Mouse (Mus musculus): Measurements from ENCODE around the gene Btbd3.
A peak's percentile ranks its signal among the peaks of the same experiment; 100 is the strongest.

The Btbd3 gene

GRCm38 (mm10) chr2:138256411-138256810 is at the start of gene Btbd3:
Btbd3 (plus strand) TSS chr2:138256565.
- peak; percentile 68 for DNase-seq

GRCm38 (mm10) chr2:138215561-138215960 is 40.8 kb upstream of the Btbd3 start:
- no peak for DNase-seq

DNA sequence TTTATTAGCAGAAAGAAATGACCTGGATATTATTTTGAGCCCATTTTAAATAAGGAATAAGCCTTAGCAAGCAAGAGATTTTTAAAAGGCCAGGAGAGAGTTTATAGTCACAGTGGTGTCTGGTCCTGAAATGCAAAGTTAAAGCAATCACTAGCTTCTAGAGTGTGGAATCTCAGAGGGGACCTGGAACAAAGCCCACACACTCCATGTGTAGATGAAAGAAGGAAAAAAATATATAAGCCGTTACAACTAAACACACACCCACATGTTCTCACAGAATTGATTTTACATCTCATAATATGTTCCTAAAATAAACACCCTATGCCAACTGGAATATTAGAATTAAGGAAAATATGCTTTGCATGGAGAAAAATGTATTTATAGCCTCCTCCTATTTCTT is 36.1 kb upstream of the Btbd3 start:
- no peak for DNase-seq

GRCm38 (mm10) chr2:138232247-138232646 is 24.1 kb upstream of the Btbd3 start:
- DNase-seq: no peak

DNA sequence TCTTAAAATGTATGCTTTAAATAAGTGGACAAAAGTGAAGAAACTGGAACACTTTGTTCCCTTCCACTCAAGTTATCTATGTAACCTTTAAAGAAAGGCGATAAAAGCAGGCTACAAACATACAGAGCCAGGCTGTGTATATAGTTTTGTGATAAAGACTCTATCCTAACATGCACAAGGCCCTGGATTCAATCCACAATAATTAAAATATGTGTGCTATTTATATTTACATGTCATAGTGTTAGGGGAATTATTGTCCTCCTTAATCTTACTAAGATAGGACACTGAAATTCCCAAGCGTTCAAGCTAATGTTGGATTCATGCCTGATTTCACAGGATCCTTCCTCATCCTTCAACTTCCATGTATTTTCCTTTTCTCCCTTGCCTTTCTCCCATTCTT is 20.2 kb upstream of the Btbd3 start:
- no peak for DNase-seq

DNA sequence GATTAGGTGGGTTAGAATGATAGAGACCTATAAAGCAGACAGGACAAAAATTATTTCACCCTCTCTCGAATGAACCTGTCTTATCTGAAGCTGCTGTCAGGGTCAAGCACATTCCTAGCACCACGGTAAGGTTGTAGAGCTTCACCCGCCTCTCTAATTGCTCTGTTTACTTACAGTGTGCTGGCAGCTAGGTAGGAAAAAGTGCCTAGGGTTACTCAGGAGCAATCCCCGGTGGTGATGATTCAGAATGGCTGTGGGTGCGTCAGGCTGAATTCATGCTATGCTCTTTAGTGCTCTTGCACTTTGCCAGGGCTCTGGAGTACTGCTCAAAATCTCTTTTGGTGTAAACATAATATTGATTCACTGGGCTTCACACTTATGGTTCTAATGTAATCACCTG is 13.9 kb upstream of the Btbd3 start:
- no peak for DNase-seq

DNA sequence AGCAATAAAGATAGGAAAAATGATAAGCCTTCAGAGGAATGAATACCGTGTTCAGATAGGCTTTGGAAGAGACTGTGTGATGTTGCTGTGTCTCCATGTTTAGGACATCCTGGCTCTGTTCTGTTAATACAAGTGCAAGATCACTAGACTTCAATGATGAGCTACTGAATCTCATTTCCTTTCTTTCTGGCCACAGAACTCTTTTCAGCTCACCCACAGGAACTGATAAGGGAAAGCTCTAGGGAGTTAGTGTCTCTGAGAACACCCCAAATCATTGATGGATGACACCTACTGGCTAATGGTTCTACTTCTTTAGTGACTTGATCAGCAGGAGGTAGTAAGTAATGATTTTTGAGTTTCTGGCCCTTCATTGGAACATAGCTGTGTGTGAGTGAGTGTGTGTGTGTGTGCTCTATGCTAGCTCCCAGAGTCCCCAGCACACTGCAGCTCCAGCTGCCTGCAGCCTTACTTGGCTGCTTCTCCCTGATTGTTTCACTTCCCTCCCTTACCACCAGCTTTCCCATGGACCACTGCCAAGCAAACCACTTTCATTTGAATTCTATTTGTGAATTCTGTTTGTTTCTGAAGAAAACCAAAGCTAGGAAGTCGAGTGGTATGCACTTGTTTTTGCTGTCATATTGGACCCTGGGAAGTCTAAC is 10.6 kb upstream of the Btbd3 start:
- no peak for DNase-seq

DNA sequence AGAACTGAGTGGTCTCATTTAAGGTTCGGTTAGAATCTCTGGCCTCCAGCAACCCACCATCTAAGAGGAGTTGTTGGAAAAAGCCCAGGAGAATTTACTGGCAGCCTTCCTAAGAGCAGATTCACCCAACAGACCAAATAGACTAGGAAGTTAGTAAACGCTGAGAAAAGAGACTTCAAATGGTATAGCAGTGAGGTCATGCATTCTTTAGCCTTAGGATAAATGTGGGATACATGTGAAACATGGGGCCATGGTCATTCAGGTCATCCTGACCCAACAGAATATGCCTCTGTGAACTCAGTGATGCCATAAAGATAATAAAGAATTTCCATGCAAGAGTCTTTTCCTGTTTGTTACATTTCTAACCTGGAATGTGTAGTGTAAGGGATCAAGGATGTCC is 8.4 kb upstream of the Btbd3 start:
- no peak for DNase-seq

DNA sequence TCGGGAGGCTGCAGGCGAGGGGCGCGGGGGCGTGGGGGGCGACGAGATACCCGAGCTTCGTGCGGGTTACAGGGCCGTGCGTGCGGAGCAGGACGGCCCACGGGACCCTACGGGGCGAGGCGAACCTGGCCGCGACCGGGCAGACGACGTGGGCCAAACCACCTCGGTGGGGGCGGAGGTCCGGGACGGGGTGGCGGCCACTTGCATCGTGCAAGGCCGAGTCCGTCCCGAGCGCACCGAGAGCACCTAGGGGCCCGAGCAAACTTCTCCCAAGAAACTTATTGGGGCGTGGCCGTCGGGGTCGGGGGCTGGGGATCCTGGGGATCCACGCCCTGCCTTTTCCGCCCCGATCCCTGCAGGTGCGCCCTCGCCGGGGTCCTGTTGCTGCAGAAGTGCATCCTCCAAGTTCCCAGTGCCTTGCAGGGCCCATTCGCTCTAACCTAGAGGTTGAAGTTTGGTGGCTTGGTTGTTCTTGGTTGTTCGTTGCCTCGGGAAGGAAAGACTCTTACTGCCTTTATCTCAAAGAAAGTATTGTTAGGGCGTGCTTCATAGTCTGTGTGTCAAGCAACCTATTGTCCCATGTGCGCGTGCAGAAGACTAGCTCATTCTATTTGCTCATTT is 596 bp downstream of the Btbd3 start:
- DNase-seq: peak; percentile 50

GRCm38 (mm10) chr2:138257692-138258315 is 1.4 kb downstream of the Btbd3 start:
- peak; percentile 48 for DNase-seq

DNA sequence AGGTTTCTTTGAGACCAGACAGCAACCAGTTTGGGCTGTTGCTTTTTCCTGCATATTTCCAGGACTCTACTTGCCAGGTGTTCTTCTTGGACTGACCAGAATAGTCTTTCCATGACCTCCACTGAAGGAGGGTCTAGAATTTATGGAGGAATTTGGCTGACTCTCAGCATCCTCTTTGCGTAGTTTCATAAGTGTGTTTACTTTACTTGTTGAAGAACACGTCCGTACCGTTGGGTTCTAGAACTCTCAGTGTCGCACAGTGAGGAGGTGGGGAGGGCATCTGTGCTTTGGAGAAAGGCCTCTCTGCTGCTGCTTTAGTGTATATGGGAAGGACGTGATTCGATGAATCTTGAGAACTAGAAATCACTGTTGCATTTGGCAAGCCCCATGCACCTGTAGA is 4.8 kb downstream of the Btbd3 start:
- DNase-seq: no peak

GRCm38 (mm10) chr2:138262885-138263284 is 6.5 kb downstream of the Btbd3 start:
- no peak for DNase-seq

- peak; percentile 53 for DNase-seq
These were observed 9.1 kb downstream of the Btbd3 start for GRCm38 (mm10) chr2:138265356-138266005.

DNA sequence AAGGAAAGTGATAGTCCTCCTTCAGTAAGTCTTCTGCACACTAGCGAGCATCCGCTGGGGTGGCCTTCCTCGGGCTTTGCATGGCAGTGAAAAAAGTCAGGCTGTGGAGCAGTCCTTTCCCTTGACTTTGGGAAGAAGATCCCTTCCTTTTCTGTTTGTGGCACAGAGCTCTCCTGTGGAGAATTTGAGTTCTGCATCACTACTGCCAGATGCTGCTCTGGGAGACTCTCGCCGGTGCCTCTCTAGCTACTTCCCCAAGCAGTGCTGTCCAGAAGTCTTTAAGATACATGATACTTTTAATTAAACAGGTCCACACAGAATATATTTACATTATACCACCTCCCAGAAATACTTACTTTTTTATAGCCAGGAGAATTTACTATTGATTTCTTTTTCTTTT is 10.3 kb downstream of the Btbd3 start:
- no peak for DNase-seq

DNA sequence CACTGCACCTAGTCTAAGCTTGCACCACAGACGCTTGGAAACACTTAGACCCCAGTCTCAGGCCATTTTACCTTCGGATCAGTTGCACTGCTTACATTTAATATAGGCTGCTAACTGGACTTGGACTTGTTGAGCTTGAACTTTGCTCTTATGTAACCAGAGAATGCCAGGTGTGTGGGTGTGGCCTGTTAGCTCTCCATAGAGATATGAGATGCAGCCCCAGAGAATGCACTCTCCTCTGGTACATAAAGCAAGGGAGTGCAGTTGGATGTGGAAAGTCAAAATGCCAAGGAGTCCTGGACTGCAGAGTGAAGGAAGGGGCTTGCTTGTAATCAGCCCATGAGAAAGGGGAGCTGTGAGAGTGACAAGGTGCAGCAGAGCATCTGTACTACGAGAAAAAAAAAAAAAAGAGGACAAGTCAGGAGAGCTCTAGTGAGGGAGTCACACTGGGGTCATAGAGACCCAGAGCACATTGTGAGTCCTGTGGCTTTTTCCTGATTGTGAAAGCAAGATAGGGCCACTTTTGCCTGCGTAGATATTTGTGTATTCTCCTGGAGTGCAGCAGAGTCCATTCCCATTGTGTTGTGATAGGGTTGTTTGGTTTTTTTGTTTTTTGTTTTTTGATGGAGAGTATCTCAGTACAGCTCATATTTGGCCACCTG is 11.6 kb downstream of the Btbd3 start:
- DNase-seq: peak; percentile 14

DNA sequence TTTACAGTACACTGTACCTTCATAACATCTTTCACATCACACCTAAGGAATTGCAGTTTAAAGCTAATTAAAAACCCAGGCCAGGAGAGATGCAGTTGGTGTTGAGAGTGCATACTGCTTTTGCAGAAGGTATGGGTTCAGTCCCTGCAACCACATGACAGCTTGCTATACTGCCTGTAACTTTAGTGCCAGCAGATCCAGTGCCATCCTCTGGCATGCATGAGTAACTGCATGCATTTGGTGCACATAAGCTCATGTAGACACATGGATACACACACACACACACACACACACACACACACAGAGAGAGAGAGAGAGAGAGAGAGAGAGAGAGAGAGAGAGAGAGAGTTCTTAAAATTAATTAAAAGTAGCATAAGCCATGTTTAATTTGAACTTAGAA is 13.0 kb downstream of the Btbd3 start:
- no peak for DNase-seq

GRCm38 (mm10) chr2:138273404-138274073 is 17.2 kb downstream of the Btbd3 start:
- DNase-seq: no peak

DNA sequence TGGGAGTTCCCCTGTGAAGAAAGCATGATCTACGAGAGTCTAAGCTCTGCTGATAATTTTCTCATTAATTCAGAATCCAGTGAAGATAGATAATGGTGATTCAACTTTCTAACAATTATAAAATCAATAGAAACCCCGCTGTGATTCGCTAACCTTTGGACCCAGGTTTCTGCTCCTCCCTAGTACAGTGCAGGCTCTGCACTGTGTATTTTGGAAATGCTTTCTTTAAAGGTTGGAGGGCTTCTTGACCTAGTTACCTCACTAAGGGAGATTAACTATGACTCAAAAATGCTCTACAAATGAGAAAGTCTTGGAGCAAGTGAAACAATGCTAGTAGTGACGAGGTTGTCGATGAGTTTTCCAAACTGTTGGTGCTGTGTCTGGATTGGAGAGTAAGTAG is 17.7 kb downstream of the Btbd3 start:
- no peak for DNase-seq

GRCm38 (mm10) chr2:138277842-138278691 is 21.7 kb downstream of the Btbd3 start:
- DNase-seq: peak; percentile 5

GRCm38 (mm10) chr2:138278853-138279640 is 22.7 kb downstream of the Btbd3 start:
- DNase-seq: peak; percentile 6

- DNase-seq: peak; percentile 10
These were observed 23.3 kb downstream of the Btbd3 start for GRCm38 (mm10) chr2:138279641-138280040.

All from thymus, postnatal 25 days (tissue).